Mouse (Mus musculus) frontal cortex, adult 2 months (tissue): ENCODE results near the gene Scgb1b20. TPM values are rescaled to one million over a fixed set of nuclear protein-coding genes. Genes with fewer than 3 reads are reported as not detected.
"Not testable (repeated sequence)": the region's sequence is repeated elsewhere in the genome, so short reads cannot be mapped to it uniquely, and the experiment has no call there.

ENCODE experiments used
- DNase-seq, 2 experiments: peaks; one replicate each; pipeline ENCODE4 v3.0.0; 2022; ENCODE audit warnings: low spot score in 1 of 2; ENCODE audit errors: extremely low spot score in 1 of 2
- polyA plus RNA-seq: library from polyadenylated mRNA; depleted of rRNA; stranded (reverse); fragments of >200 nt; gene quantifications from 2 replicates; pipeline ENCODE4 v1.2.3, GENCODE M21; 2012; rRNA removed

Gene Scgb1b20
- not detected in 2 replicates for polyA plus RNA-seq

DNA sequence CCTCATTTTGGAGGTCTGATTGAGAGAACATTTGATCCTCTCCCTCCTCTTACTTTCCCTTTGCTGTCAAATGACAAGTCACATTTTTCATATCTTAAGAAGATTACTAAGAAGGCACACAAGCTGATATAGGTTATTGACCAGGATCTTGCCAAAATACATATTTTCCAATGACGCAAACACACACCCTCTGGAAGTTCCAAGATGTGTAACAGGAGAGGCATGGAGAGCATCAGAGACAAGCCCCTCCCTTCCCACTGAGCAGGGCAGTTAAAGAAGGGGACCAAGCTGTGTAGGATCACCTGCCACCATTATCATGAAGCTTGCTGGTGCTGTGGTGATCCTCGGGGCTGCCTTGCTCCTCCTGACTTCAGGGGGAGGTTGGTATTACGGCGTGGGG, at the start of gene Scgb1b20:
Gene Scgb1b20 (plus strand): TSS at position 301 of the 400 bp plus-strand sequence.
- DNase-seq: not testable (repeated sequence)

DNA sequence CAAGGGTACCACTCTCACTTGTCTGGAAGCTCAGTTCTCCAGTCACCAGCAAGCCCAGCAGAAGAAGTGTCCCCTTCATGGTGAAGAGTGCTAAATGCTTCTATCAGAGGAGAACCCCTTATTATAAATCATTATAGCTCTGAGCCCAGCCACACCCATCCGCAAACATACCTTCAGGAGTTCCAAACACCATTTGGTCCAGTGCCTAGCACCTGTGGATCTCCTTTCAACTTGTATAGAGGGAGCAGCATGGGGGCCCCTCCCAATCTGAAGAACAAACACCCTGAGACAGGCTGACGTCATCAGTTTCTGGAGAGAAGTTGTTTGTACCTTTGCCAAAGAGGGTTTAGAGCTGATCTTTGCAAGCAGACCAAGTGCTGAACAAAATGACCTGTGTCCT, 6.8 kb upstream of the Scgb1b20 start, which contains the start of gene Scgb2b20:
Gene Scgb2b20 (minus strand): TSS at position 101 of the 400 bp plus-strand sequence.
- not testable (repeated sequence) for DNase-seq

GRCm38 (mm10) chr7:33399749-33400148, 26.7 kb downstream of the Scgb1b20 start:
- not testable (repeated sequence) for DNase-seq

DNA sequence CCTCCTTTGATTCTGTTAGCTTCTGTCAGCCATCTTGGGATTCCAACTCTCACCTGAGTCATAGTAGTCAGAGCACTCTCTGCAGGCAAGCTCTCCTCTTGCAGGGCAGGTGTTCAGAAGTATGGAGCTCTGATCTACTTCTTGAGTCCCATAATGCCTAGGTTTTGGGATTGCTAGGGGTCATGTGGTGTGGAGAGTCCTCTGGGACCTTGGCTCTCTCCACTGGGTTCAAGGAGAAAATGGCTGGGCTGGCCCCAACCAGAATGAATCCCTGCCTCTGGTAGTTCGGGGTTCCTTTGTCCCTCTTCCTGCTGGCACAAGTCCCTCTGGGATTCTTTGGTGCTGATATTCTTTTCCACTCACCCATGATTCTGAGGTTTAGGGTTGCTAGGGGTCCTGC, 28.6 kb downstream of the Scgb1b20 start:
- no peak for DNase-seq

DNA sequence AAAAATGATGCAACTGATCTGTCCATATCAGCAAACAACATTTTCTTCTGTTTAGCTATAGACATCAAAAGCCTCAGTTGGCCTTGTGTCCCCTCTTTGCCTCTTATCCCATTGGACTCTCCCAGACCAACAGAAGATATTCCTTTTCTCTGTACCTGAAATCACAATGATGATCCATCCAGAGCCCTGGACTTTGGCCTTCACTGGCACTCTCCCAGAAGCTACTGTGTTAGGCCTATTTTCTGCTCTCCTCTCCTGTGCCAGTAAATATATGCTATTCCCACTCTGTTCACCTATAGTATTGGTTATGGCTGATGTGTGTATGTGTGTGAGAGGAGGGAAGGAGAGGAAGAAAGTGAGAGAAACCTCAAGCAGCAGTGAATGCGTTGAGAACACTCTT, 36.6 kb downstream of the Scgb1b20 start:
- DNase-seq: not testable (repeated sequence)

Other genes with a start within 250 kb of the Scgb1b20 start
- not detected in 2 replicates for gene Scgb2b18, start 199.4 kb upstream of the Scgb1b20 start, polyA plus RNA-seq
- gene Scgb1b18, start 187.7 kb upstream of the Scgb1b20 start, polyA plus RNA-seq: not detected in 2 replicates
- gene Scgb2b19, start 92.9 kb upstream of the Scgb1b20 start, polyA plus RNA-seq: not detected in 2 replicates
- gene Scgb1b19, start 85.9 kb upstream of the Scgb1b20 start, polyA plus RNA-seq: not detected in 2 replicates
- not detected in 2 replicates for gene Scgb2b20, start 6.9 kb upstream of the Scgb1b20 start, polyA plus RNA-seq
- not detected in 2 replicates for gene Scgb2b21, start 147.2 kb downstream of the Scgb1b20 start, polyA plus RNA-seq